Mouse (Mus musculus): ENCODE data around the gene Xylt2. TPM values are rescaled to one million over a fixed set of nuclear protein-coding genes. Genes with fewer than 3 reads are reported as not detected.
"Not testable (repeated sequence)": the region's sequence is repeated elsewhere in the genome, so short reads cannot be mapped to it uniquely, and the experiment has no call there.

The Xylt2 gene
- polyA plus RNA-seq, 1 experiment from 2014 or later: 8.7 TPM

- ATAC-seq: no peak
These were observed 24.3 kb upstream of the Xylt2 start for GRCm38 (mm10) chr11:94701401-94702215.

GRCm38 (mm10) chr11:94699399-94699798, 22.1 kb upstream of the Xylt2 start:
- no peak overlapping the region for H3K27ac ChIP-seq
- H3K36me3 ChIP-seq (ENCODE audit: poor library complexity, severe bottlenecking): no peaks in the 10 kb centered on the region
- H3K9ac ChIP-seq: no peak overlapping the region
- H3K4me1 ChIP-seq: no peaks in the 10 kb centered on the region
- no peak for ATAC-seq
- 90% methylated on average over 3 of the region's 3 CpGs for WGBS
- no peaks in the 10 kb centered on the region for H3K9me3 ChIP-seq (replicated peaks)
- H3K27me3 ChIP-seq: 0 out of 2 replicates have a peak, but pooled peaks cover 3% of the 10 kb centered on the region
- no peak overlapping the region for H3K4me3 ChIP-seq
- no peak overlapping the region for H3K4me2 ChIP-seq

More at GRCm38 (mm10) chr11:94701401-94702215, 24.3 kb upstream of the Xylt2 start:
- H3K36me3 ChIP-seq (ENCODE audit: poor library complexity, severe bottlenecking): no peaks in the 10 kb centered on the region
- H3K9me3 ChIP-seq (replicated peaks): no peaks in the 10 kb centered on the region
- 0 out of 2 replicates have a peak overlapping the region, but pooled peaks have one; percentile 6 for H3K27ac ChIP-seq
- WGBS: 70% methylated on average over 27 of the region's 27 CpGs
- no peaks in the 10 kb centered on the region for H3K4me1 ChIP-seq
- H3K9ac ChIP-seq: no peak overlapping the region
- H3K27me3 ChIP-seq: 0 out of 2 replicates have a peak, but pooled peaks cover 3% of the 10 kb centered on the region
- H3K4me2 ChIP-seq: 0 out of 2 replicates have a peak overlapping the region, but pooled peaks have one; percentile 4
- H3K4me3 ChIP-seq: no peak overlapping the region

- no peak for ATAC-seq
- no peak overlapping the region for H3K4me3 ChIP-seq
- WGBS: 46% methylated on average over 12 of the region's 13 CpGs
- no peaks in the 10 kb centered on the region for H3K36me3 ChIP-seq (ENCODE audit: poor library complexity, severe bottlenecking)
- no peak overlapping the region for H3K27ac ChIP-seq
- 0 out of 2 replicates have a peak, but pooled peaks cover 1% of the 10 kb centered on the region for H3K27me3 ChIP-seq
- H3K4me1 ChIP-seq: no peaks in the 10 kb centered on the region
- no peak overlapping the region for H3K9ac ChIP-seq
- no peak overlapping the region for H3K4me2 ChIP-seq
- no peaks in the 10 kb centered on the region for H3K9me3 ChIP-seq (replicated peaks)
These were observed 20.6 kb upstream of the Xylt2 start for GRCm38 (mm10) chr11:94697703-94698464.

- WGBS: 89% methylated on average over 2 of the region's 2 CpGs
- ATAC-seq: no peak
- Histone ChIP-seq H3K9ac (no peak overlapping the region), H3K36me3 (ENCODE audit: poor library complexity, severe bottlenecking) (no peaks in the 10 kb centered on the region), H3K4me2 (no peak overlapping the region), H3K4me1 (no peaks in the 10 kb centered on the region), H3K4me3 (no peak overlapping the region), H3K9me3 (replicated peaks) (no peaks in the 10 kb centered on the region), H3K27ac (no peak overlapping the region), H3K27me3 (no peaks in the 10 kb centered on the region)
These were observed 19.8 kb upstream of the Xylt2 start for GRCm38 (mm10) chr11:94697140-94697539.

- H3K9me3 ChIP-seq (replicated peaks): no peaks in the 10 kb centered on the region
- H3K4me3 ChIP-seq: no peak overlapping the region
- H3K36me3 ChIP-seq (ENCODE audit: poor library complexity, severe bottlenecking): no peaks in the 10 kb centered on the region
- no peak overlapping the region for H3K9ac ChIP-seq
- no peaks in the 10 kb centered on the region for H3K4me1 ChIP-seq
- WGBS: 85% methylated on average over 6 of the region's 6 CpGs
- H3K27ac ChIP-seq: no peak overlapping the region
- no peak overlapping the region for H3K4me2 ChIP-seq
- no peaks in the 10 kb centered on the region for H3K27me3 ChIP-seq
- no peak for ATAC-seq
These were observed 18.2 kb upstream of the Xylt2 start for GRCm38 (mm10) chr11:94695508-94695907.

GRCm38 (mm10) chr11:94692502-94692901, 15.2 kb upstream of the Xylt2 start:
- not testable (repeated sequence) for H3K9ac ChIP-seq; H3K4me2 ChIP-seq; H3K27ac ChIP-seq; H3K4me1 ChIP-seq; H3K9me3 ChIP-seq (replicated peaks); ATAC-seq; H3K36me3 ChIP-seq (ENCODE audit: poor library complexity, severe bottlenecking); H3K27me3 ChIP-seq; H3K4me3 ChIP-seq

GRCm38 (mm10) chr11:94687178-94687577, 9.9 kb upstream of the Xylt2 start:
- 87% methylated on average over 6 of the region's 6 CpGs for WGBS
- H3K4me3 ChIP-seq: no peak overlapping the region
- H3K27me3 ChIP-seq: no peaks in the 10 kb centered on the region
- H3K27ac ChIP-seq: no peak overlapping the region
- no peak overlapping the region for H3K9ac ChIP-seq
- H3K9me3 ChIP-seq (replicated peaks): no peaks in the 10 kb centered on the region
- no peak overlapping the region for H3K4me2 ChIP-seq
- no peaks in the 10 kb centered on the region for H3K4me1 ChIP-seq
- ATAC-seq: no peak
- no peaks in the 10 kb centered on the region for H3K36me3 ChIP-seq (ENCODE audit: poor library complexity, severe bottlenecking)

- no peaks in the 10 kb centered on the region for H3K27me3 ChIP-seq
- no peak for ATAC-seq
- H3K4me2 ChIP-seq: no peak overlapping the region
- H3K4me3 ChIP-seq: no peak overlapping the region
- no peaks in the 10 kb centered on the region for H3K9me3 ChIP-seq (replicated peaks)
- no peak overlapping the region for H3K27ac ChIP-seq
- 81% methylated on average over 7 of the region's 7 CpGs for WGBS
- H3K36me3 ChIP-seq (ENCODE audit: poor library complexity, severe bottlenecking): no peaks in the 10 kb centered on the region
- H3K9ac ChIP-seq: no peak overlapping the region
- H3K4me1 ChIP-seq: peaks cover 5% of the 10 kb centered on the region
These were observed 5.1 kb upstream of the Xylt2 start for GRCm38 (mm10) chr11:94682427-94682826.

GRCm38 (mm10) chr11:94681640-94682039, 4.3 kb upstream of the Xylt2 start:
- no peak for ATAC-seq
- no peak overlapping the region for H3K27ac ChIP-seq
- H3K4me1 ChIP-seq: peaks cover 7% of the 10 kb centered on the region
- WGBS: 91% methylated on average over 4 of the region's 4 CpGs
- H3K36me3 ChIP-seq (ENCODE audit: poor library complexity, severe bottlenecking): no peaks in the 10 kb centered on the region
- H3K4me3 ChIP-seq: no peak overlapping the region
- H3K9ac ChIP-seq: no peak overlapping the region
- no peak overlapping the region for H3K4me2 ChIP-seq
- H3K9me3 ChIP-seq (replicated peaks): no peaks in the 10 kb centered on the region
- H3K27me3 ChIP-seq: no peaks in the 10 kb centered on the region

- H3K27ac ChIP-seq: no peak overlapping the region
- H3K4me1 ChIP-seq: peaks cover 17% of the 10 kb centered on the region
- no peaks in the 10 kb centered on the region for H3K27me3 ChIP-seq
- H3K36me3 ChIP-seq (ENCODE audit: poor library complexity, severe bottlenecking): no peaks in the 10 kb centered on the region
- H3K4me3 ChIP-seq: no peak overlapping the region
- no peak overlapping the region for H3K9ac ChIP-seq
- no peaks in the 10 kb centered on the region for H3K9me3 ChIP-seq (replicated peaks)
- ATAC-seq: no peak
- no peak overlapping the region for H3K4me2 ChIP-seq
These were observed 3.3 kb upstream of the Xylt2 start for GRCm38 (mm10) chr11:94680639-94681038.

GRCm38 (mm10) chr11:94677607-94678145, 361 bp upstream of the Xylt2 start:
- H3K36me3 ChIP-seq (ENCODE audit: poor library complexity, severe bottlenecking): 0 out of 2 replicates have a peak, but pooled peaks cover 4% of the 10 kb centered on the region
- peak overlapping the region; percentile 86 for H3K4me2 ChIP-seq
- H3K4me3 ChIP-seq: peak overlapping the region; percentile 90
- H3K9ac ChIP-seq: peak overlapping the region; percentile 98
- no peaks in the 10 kb centered on the region for H3K27me3 ChIP-seq
- H3K27ac ChIP-seq: peak overlapping the region; percentile 48
- WGBS: 28% methylated on average over 15 of the region's 15 CpGs
- no peaks in the 10 kb centered on the region for H3K9me3 ChIP-seq (replicated peaks)
- no peak; the same call in 1 of the 2 replicates for ATAC-seq
- H3K4me1 ChIP-seq: peaks cover 27% of the 10 kb centered on the region

- 37% methylated on average over 4 of the region's 4 CpGs for WGBS
- no peak for ATAC-seq
- Histone ChIP-seq H3K4me3 (peak overlapping the region; percentile 90), H3K9ac (peak overlapping the region; percentile 98), H3K36me3 (ENCODE audit: poor library complexity, severe bottlenecking) (0 out of 2 replicates have a peak, but pooled peaks cover 4% of the 10 kb centered on the region), H3K4me2 (peak overlapping the region; percentile 86), H3K4me1 (peaks cover 27% of the 10 kb centered on the region), H3K27me3 (no peaks in the 10 kb centered on the region), H3K9me3 (replicated peaks) (no peaks in the 10 kb centered on the region), H3K27ac (no peak overlapping the region)
These were observed 1.0 kb downstream of the Xylt2 start for GRCm38 (mm10) chr11:94676308-94676707.

Data from forebrain, embryonic 13.5 days (tissue).